Mouse (Mus musculus) spleen, adult 2 months (tissue): ENCODE measurements around the gene Zfp280b. TPM values are rescaled to one million over a fixed set of nuclear protein-coding genes. Genes with fewer than 3 reads are reported as not detected.

Experiments used
- DNase-seq, 2 experiments: peaks; one replicate each; pipeline versions ENCODE4 v3.0.0 to v3.0.0-alpha.2; 2012 to 2021; ENCODE audit warnings: low spot score in 2 of 2, low read depth in 1 of 2
- H3K27ac ChIP-seq: fragments of 200-500 bp; 2 replicates; pipeline ENCODE4 v1.5.1; 2012; ENCODE audit warnings: low read length, inconsistent platforms; ENCODE audit not compliant: insufficient read depth
- H3K27me3 ChIP-seq: fragments of 200-500 bp; 2 replicates; pipeline ENCODE4 v1.6.1; 2012; ENCODE audit warnings: mild to moderate bottlenecking, moderate library complexity, low read length, inconsistent platforms; ENCODE audit not compliant: control insufficient read depth, insufficient read depth
- H3K36me3 ChIP-seq: fragments of 200-500 bp; 2 replicates; pipeline ENCODE4 v1.6.1; 2012; ENCODE audit warnings: mild to moderate bottlenecking, low read length, inconsistent platforms; ENCODE audit not compliant: control insufficient read depth, insufficient read depth
- H3K4me1 ChIP-seq: fragments of 200-500 bp; 2 replicates; pipeline ENCODE4 v1.6.1; 2011; ENCODE audit warnings: inconsistent platforms; ENCODE audit not compliant: control insufficient read depth, insufficient read depth, insufficient read length
- H3K4me3 ChIP-seq: fragments of 200-500 bp; 2 replicates; pipeline ENCODE4 v1.5.1; 2011; ENCODE audit warnings: mild to moderate bottlenecking, inconsistent platforms; ENCODE audit not compliant: insufficient read depth, insufficient read length; ENCODE audit errors: extremely low read depth
- CTCF ChIP-seq: fragments of 200-500 bp; IDR thresholded peaks from 2 replicates; pipeline ENCODE4 v1.5.1; 2011; ENCODE audit warnings: mild to moderate bottlenecking, inconsistent platforms; ENCODE audit not compliant: insufficient read depth, insufficient read length, insufficient replicate concordance; ENCODE audit errors: extremely low read depth
- POLR2A ChIP-seq: fragments of 200-500 bp; IDR thresholded peaks from 2 replicates; pipeline ENCODE4 v1.6.1; 2011; ENCODE audit warnings: low read depth, low read length, inconsistent platforms
- WGBS: fragments of 180-500 bp; shearing (Covaris S2); methylation state at CpG from one replicate; pipeline ENCODE4 v1.1.7; 2018; 5-methylcytosine and 5-hydroxymethylcytosine counted together
- polyA plus RNA-seq: library from polyadenylated mRNA; depleted of rRNA; stranded (reverse); fragments of >200 nt; gene quantifications from 2 replicates; pipeline ENCODE4 v1.2.3, GENCODE M21; 2012

The Zfp280b gene
- polyA plus RNA-seq, 1 experiment, result 5.7 TPM

DNA sequence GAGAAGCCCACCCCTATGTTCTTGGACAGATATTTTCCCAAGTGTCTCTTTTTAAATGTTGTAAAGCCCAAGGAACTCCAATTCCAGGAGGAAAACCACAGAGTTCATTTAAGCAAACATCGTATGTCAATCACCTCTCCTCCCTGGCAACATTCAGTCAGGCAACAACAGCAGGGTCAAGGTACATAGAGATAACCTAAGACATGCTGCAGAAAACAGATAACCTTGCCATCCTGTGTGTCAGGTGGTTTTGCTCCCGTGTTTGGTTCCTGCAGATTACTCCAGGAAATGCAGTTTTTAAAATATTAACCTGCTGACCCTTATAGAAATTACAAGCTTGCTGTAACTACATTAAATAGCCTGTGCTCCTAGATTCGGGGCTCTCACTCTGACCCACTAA is 10.7 kb upstream of the Zfp280b start:
- H3K4me1 ChIP-seq, result no peaks in the 10 kb centered on the region
- no peak overlapping the region for H3K27ac ChIP-seq
- 52% methylated on average over 3 of the region's 3 CpGs for WGBS
- H3K27me3 ChIP-seq, result no peaks in the 10 kb centered on the region
- no peaks in the 10 kb centered on the region for H3K36me3 ChIP-seq
- no peak overlapping the region for H3K4me3 ChIP-seq
- TF ChIP-seq CTCF, result no peak
- TF ChIP-seq POLR2A, result no peak
- no peak for DNase-seq

- no peak overlapping the region for H3K27ac ChIP-seq
- no peaks in the 10 kb centered on the region for H3K36me3 ChIP-seq
- H3K4me3 ChIP-seq, result no peak overlapping the region
- no peak for TF ChIP-seq POLR2A
- no peak for TF ChIP-seq CTCF
- DNase-seq, result no peak
- WGBS, result 92% methylated on average over 6 of the region's 6 CpGs
- no peaks in the 10 kb centered on the region for H3K27me3 ChIP-seq
- no peaks in the 10 kb centered on the region for H3K4me1 ChIP-seq
These were observed 8.5 kb upstream of the Zfp280b start for GRCm38 (mm10) chr10:76023921-76024320.

GRCm38 (mm10) chr10:76025470-76026190 is 6.8 kb upstream of the Zfp280b start:
- WGBS, result 88% methylated on average over 9 of the region's 10 CpGs
- DNase-seq, result no peak
- H3K36me3 ChIP-seq, result no peaks in the 10 kb centered on the region
- no peak overlapping the region for H3K4me3 ChIP-seq
- no peak overlapping the region for H3K27ac ChIP-seq
- no peaks in the 10 kb centered on the region for H3K4me1 ChIP-seq
- H3K27me3 ChIP-seq, result no peaks in the 10 kb centered on the region
- no peak for TF ChIP-seq CTCF
- no peak for TF ChIP-seq POLR2A

DNA sequence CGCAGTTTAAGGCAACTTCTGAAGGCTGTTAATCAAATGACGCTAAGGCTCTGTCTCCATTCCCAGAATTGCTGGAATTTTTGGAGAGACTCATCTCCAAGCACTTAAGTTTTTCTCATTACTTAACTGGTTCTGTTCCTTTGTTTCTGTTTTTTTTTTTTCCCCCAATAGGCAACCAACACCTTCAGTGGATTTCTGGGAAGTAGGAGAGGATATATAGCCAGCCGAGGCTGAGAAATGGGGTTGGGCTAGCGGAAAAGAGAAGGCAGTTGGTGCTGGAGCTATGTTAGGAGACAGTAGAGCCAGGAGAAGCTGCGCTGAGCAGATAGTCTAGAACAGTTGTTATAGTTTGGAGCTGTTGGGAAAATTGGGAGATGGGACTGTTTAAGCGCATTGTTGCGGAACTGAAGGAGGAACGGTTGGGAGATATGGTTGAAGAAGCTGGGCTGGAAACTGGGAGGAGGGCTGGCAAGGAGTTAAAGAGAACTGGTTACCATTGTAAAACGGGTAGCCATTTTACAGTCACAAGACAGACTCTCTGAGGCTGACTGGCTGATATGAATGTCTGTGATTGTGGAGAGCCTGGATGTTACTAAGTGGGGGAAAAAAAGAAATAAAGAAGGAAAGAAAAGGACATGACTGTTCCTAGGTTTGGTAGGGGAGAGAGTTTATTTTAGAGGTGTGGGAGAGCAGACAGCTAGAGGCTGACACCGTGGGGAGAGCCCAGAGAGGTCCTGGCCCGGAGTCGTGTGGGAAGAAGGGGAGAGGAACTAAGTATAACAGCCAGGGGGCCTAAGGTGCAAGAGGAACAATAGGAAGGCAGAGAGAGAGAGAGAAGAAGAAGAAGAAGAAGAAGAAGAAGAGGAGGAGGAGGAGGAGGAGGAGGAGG is 5.1 kb upstream of the Zfp280b start:
- no peaks in the 10 kb centered on the region for H3K4me1 ChIP-seq
- no peak overlapping the region for H3K27ac ChIP-seq
- H3K27me3 ChIP-seq, result no peaks in the 10 kb centered on the region
- no peaks in the 10 kb centered on the region for H3K36me3 ChIP-seq
- no peak overlapping the region for H3K4me3 ChIP-seq
- 67% methylated on average over 12 of the region's 12 CpGs for WGBS
- no peak for TF ChIP-seq CTCF
- no peak for TF ChIP-seq POLR2A
- no peak for DNase-seq

GRCm38 (mm10) chr10:76028016-76028366 is 4.5 kb upstream of the Zfp280b start:
- no peaks in the 10 kb centered on the region for H3K4me1 ChIP-seq
- WGBS, result 40% methylated on average over 4 of the region's 4 CpGs
- no peak overlapping the region for H3K27ac ChIP-seq
- DNase-seq, result no peak
- no peaks in the 10 kb centered on the region for H3K36me3 ChIP-seq
- H3K4me3 ChIP-seq, result no peak overlapping the region
- TF ChIP-seq POLR2A (no peak), CTCF (no peak)
- no peaks in the 10 kb centered on the region for H3K27me3 ChIP-seq

DNA sequence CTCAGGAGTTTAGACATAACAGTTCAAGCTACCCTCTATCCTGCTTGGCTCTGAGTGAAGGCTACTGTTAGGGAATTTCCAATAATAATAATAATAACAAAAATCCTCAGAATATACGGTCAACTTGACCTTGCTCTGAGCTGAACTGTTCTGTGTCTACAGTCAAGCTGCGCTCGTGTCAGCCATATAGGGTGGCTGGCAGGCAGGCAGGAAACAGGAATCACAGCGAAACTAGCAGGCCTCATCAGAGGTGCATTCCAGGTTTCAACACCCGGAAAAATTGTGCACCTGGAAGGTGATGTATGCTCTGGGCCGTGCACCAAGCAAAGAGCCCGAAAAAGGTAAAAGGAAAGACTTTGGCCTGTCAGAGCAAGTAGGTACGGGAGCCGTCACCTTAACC is 4.1 kb upstream of the Zfp280b start:
- no peak for DNase-seq
- Histone ChIP-seq H3K4me3 (no peak overlapping the region), H3K4me1 (0 out of 2 replicates have a peak, but pooled peaks cover 3% of the 10 kb centered on the region), H3K36me3 (no peaks in the 10 kb centered on the region), H3K27me3 (no peaks in the 10 kb centered on the region), H3K27ac (no peak overlapping the region)
- WGBS, result 88% methylated on average over 9 of the region's 9 CpGs
- TF ChIP-seq POLR2A (no peak), CTCF (no peak)

- no peak for DNase-seq
- 94% methylated on average over 5 of the region's 5 CpGs for WGBS
- no peak overlapping the region for H3K4me3 ChIP-seq
- no peak for TF ChIP-seq CTCF
- TF ChIP-seq POLR2A, result no peak
- peaks cover 5% of the 10 kb centered on the region; the same call in 1 of the 2 replicates for H3K4me1 ChIP-seq
- no peak overlapping the region for H3K27ac ChIP-seq
- H3K36me3 ChIP-seq, result no peaks in the 10 kb centered on the region
- no peaks in the 10 kb centered on the region for H3K27me3 ChIP-seq
These were observed 3.2 kb upstream of the Zfp280b start for GRCm38 (mm10) chr10:76029276-76029675.
